Mouse (Mus musculus) layer of hippocampus, postnatal 10 days (tissue): ENCODE results near the gene Tmem100. TPM values are rescaled to one million over a fixed set of nuclear protein-coding genes. Genes with fewer than 3 reads are reported as not detected.

Experiments used
- DNase-seq, 2 experiments: peaks; one replicate each; pipeline ENCODE4 v3.0.0; 2021; ENCODE audit warnings: low spot score in 2 of 2
- long read RNA-seq: library from polyadenylated mRNA; stranded (forward); transcript quantifications from one replicate; pipeline ENCODE4 v2.0.0, GENCODE M21; 2023
- total RNA-seq, 2 experiments: library from RNA; stranded (reverse); gene quantifications; 2 replicates each; pipeline ENCODE4 v1.2.3; 2021

The Tmem100 gene
- 10 to 100 TPM; 28.2 to 30.1 TPM for total RNA-seq
- long read RNA-seq, transcript Tmem100-201 (3 exons, 1,767 nt) = major isoform, 67 of 89 reads
- long read RNA-seq, partial matches to known transcripts = 6 of 89 reads
- long read RNA-seq, other reads (novel, unspliced or antisense) = 16 of 89 reads

DNA sequence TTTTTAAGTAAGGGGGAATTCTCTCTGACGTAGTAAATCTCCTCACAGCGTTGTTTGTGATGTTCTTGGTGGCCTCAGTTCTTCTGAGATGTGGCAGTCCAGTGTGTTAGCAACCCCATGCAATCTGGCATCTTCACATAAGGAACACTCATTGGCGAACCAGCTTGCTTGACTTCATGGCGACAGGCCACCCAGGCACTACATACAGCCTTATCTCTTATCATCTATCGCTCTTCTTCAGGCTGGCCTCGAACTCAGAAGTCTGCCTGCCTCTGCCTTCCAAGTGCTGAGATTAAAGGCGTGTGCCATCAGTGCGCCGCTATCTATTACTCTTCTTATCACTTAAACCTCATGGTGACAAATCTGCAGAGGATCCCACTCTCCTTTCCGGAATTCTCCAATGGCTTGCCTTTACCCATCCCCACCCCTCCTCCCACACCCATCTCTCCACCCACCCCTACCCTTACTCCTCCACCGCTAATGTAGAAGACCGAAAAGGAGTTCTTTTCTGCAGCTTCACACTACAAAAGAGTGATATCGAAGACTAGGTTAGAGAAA lies at the start of gene Tmem100:
TSS of gene Tmem100 (plus strand) at position 508 of the 558 bp plus-strand sequence.
- peak in 1 of 2 experiments; percentile 13 for DNase-seq

DNA sequence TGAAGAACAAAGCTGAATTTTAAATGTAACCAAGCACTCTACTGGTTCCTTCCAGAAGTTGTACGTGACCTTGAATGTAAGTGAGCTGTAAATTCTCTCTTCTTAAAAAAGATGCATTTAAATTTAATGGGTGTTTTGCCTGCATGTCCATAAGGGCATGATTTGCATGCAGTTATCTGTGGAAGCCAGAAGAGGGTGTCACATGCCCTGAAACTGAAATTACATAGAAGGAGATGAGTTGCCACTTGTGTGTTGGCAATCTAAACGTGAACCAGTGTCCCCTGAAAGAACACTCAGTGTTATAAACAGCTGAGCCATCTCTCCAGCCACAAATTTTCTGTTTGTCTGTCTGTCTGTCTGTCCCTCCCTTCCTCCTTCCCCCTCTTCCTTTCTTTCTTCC lies 47.2 kb upstream of the Tmem100 start:
- DNase-seq = no peak

DNA sequence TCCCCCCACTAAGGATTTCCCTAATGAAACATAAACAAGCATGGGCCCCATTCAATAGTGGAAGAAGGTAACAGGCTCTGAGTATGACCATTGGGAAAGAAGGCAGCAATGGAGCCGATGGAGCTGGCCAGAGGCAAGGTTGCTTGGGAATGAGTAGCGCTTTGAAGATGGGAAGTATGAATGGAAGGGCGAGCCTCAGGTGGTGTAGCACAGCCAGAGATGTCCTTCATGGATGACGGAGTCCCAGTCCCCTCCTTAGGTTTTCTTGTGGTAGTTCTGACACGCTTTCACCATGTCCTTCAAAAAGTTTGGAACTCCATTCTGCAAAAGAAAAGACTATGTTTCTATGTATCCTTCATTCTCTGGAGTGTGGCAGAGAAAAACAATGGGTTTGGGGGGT lies 45.7 kb upstream of the Tmem100 start:
- no peak for DNase-seq

DNA sequence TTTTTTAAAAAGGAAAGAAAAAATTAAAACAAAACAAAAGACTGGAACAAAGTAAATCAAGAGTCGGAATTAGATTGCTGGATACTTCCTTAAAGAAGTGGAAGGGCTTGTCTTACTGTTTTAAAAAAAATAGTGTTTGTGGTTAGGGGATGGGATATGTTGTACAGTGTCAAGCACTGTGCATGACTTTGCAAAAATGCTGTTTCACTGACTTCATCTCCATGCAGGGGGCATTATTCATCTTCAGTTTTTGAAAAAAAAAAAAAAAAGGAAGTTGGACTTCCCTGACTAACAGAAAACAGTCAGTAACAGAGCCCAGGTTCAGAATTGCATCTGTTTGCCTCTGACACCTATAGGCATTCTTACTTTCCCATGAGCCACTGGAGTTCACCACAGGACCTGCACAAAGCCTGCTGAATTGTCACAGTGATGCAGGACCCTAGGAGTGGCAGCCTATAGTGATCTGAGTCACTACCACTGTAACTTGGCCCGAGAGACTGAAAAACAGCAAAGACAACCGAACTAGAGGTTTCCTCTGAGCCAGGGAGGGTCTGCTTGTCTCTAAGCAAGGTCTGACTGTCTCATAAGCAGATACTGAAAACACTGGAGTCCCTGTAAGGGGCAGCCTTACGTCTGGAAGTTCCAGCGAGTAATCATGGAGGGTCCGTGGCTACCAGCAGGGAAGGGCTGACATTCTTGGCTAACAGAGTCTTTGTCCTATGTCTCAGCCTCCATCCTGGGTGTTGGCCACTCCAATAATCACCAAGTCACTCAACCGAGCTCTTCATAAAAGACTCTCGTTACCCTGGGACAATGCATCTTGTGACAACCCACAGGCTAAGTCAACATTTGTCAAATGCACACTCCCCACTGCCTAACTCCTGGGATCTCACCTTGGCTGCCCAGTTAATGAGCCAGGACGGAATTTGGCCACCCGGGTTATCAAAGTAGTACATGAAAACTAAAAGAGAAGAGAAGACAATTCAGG lies 44.7 kb upstream of the Tmem100 start:
- DNase-seq = no peak

DNA sequence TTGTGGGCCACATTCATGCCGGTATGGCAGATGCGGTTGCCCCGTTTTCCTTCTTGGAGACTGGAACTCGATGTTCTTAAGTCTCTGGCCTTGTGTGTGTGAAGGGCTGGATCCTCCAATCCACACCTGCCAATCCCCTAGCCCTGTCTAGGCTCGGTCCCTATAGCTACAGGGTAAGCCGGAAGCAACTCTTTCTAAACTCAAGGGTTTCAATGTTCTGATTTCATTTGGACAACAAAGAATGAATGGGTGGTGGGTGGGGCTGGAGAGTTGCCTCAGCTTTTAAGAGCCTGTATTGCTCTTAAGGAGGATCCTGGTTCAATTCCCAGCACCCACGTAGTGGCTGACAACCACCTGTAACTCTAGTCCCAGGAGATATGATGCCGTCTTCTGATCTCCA lies 43.6 kb upstream of the Tmem100 start:
- DNase-seq = no peak

DNA sequence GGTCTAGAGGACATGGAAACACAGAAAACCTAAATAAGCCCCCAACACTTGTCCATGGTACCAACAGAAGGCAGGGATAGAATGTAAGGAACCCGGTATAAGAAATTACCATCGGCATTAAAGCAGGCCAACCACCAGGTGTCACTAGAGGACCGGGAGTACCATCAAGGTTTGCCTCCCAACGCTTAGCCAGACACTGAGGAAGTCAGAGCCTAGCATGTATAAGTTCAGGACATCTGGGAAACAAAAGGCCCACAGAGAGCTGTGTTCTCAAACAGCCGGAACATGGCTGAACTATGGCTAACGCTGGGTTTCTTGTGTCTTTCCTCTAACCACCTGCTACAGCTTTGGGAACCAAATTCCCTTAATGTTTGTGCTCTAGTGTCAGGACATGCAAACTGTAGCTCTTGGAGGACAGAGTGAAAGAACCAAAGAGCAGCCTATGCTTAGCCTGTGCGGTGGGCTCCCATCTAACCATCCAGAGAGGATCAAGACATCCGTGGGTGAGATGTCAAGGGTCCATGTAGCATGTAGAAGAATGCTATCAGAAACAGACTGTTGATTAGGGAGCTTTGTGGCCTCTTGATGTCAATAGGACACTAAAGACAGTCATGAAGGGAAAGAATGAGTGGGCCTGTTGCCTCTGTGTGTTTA lies 41.1 kb upstream of the Tmem100 start:
- peak; percentile 81 to 82 for DNase-seq

DNA sequence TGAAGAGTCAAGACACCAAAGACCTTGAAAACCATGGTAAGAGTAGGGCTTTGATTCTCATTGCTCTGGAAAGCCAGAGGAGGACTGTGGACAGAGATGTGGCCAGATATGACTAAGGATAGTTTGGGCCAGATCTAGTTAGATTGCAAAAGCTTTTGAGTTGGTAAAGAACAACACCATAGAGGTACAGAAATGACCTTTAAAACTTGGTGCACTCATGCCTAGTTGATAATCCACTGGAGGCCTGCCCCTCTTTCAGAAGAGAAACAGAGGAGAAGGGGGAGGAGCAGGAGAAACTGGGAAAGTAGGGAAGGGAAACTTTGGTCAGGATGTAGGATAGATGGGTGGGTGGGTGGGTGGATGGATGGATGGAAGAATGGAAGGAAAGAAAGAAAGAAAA lies 38.5 kb upstream of the Tmem100 start:
- DNase-seq = no peak

DNA sequence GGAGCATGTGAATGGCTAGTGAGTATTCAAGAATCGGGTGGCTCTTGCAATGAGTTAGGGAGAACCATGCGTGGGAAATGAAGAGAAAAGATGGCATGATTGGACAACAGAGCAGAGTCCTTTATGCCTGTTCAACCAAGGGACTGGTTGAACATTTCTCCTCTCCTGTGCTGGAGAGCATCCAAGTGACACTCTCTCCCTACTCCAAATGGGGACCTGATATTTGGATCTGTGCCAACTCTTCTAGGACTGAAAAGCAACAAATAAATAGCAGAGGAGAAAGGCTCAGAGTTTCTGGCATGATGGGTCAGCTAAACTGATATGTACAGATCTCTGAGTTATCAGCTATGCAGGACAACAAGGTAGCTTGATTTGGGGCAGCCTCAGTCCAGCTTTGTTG lies 35.4 kb upstream of the Tmem100 start:
- no peak for DNase-seq

DNA sequence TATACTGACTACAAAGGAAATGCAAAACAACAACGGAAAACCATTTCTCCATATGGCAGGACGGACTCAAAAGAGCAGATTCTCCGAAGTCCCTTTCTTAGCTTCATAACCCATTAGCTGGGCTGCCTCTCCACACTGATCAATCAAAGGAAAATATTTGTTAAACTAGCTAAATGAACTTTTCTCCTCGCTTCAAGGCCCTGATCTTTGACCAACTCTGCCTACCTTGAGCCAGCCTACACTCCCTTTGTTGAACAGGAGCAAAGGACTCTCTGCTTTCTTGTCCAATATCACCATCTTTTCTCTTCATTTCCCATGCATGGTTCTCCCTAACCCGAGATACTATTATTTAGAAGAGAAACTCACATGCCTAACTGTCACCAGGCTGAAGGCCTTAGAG lies 34.6 kb upstream of the Tmem100 start:
- DNase-seq = no peak

DNA sequence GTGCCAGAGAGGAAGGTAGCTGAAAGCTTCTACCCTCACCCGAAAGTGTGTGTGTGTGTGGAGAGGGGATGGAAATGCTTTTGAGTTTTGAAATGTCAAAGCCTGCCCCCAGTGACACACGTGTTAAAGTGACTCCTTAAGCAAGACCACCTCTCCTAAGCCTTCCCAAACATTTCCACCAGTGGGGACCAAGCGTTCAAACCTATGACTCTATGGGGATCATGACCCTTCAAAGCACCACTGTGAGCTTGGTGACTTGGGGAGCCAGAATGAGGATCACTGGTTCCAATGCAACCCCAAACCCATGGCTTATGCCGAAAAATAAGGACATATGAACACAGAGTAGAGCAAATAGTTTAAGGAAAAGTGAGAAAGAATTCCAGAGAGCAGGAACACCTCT lies 33.7 kb upstream of the Tmem100 start:
- no peak for DNase-seq

DNA sequence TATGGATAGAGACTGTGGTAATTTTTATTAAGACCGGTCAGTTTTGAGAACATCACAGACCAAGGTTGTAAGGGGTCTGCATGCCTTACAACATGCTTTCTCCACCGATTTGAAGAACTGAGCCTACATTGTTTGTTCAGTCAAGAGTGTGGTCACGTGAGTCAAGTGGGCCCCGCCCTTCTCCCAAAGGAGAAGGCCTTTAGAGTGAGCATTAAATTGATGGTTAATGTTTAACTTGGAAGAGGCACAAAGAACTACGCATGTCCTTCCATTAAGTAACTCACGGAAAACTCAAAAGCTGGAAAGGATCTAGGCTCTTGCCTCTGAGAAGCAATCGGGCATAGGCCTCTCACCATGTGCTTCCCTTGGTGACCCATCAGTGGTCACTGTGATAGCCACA lies 33.3 kb upstream of the Tmem100 start:
- no peak for DNase-seq

DNA sequence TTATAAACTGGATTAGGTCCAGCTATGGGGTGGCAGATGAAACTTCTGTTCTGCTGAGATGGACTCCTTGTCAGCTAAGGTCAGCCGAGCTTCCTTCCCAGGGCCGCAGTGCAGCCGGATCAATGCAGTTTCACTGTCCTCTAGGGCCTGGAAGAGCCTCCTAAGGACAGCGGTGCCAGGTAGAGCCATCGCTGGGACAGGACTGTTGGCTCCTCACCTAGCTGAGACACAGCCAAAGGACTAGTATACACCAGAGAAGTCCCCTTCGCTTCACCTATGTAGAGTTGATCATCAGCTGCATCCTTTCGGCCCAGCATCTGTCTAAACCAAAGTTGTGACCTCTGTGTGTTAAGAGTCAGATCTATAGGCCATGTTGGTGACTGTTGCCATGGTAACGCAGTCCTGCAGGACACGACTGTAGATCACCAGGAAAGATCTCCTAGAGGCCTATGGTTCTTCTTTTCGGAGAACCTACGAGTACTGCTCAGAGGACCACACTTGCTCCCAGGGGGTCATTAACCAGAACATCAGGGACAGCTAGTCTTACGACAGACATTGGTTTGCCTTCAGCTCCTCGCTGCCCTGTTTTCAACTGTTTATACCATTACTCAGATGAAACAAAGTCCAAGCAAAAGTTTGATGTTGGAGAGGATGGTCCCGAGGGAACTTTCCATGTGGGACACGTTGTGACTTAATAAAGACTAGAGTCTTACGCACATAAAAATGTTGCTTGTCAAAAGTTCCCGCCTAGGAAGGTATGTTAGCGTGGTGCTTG lies 31.0 kb upstream of the Tmem100 start:
- DNase-seq = no peak

DNA sequence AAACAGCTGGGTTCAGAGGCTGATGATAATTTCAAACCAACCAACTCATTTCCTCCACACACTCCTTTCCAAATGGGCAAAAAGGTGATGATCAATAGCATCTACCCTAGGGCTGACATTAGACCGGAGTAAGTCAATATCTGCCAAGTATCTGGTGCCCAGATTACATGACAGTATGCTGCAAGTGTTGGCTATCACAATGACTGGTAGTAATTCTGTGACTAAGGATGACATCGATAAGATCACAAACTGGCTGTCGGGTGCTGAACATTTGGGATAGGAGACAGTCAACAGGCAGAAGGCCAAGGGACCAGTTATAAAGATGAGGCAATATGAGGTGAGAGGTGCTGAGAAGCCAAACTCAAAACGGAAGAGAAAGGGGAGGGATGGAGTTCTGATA lies 29.5 kb upstream of the Tmem100 start:
- no peak for DNase-seq

DNA sequence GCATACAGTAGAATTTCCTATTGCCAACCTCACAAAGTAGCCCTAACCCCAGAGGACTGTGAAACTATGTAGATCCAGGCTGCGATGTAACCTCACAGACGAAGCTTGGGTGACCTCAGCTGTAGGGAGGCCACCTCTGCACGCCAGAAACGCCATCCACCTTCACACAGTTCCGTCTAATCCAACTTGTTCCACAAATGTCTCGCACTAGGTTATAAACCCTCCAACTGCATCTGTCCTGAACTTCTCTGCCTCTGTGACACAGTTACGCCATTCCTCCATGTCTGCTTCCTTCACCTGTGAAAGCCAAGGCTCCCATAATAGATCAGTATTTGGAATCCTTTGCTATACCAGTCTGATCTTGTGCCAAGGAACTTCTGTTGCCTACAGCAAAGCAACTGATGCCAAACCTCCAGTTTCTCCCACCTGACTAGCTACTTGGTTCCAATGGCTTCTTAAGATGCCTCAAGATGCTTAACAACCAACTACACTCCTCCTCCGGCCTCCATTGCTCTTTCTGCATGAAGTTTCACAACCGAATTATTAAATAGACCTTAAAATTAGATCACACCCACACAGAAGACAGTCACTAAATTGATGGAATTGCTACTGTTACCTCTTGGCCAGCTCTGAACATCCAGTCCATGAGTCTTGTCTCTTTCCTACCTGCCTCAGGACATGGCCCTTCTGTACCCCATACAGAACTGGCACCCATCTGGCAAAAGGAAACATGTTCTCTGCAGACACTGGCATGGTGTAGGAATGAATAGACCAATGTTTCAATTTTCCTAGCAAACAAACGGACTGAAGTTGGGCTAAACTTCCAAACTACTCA lies 28.5 kb upstream of the Tmem100 start:
- DNase-seq = no peak

DNA sequence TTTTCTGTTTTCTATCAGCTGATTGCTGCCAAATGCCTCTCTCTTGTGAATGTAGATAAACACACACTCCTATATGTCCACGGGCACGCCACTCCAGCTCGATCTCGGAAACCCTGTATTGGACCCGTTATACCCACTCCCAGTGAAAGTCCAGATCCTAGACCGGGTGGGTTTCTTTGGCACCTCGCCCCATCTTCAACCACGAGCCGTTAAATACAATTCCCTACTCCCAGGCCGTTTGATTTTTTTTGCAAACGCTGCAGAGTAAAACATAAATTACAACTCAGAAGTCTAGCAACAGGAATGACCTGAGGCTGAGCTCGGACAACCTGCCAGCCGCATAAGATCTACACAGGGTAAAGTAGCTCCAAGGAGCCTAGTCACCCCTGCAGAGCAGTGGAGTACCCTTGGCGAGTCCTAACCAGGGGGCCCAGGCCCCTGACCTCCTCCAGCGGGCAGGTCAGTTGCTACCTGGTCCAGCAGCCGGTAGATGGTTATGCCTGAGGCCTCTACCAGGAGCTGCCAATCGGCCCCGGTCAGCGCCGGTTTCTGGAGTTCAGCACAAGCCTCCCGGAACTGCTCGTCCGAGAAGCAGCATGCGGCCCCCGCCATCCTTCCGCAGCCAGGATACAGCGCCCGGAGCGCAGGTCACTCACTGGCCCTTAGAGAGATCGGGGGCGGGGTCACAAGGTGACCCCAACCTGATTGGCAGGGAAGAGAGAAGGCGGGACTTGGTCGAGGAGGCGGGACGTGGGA lies 27.7 kb upstream of the Tmem100 start, which contains the start of gene Pctp:
TSS of gene Pctp (minus strand) at position 664 of the 756 bp plus-strand sequence.
- peak; percentile 42 to 57 for DNase-seq

DNA sequence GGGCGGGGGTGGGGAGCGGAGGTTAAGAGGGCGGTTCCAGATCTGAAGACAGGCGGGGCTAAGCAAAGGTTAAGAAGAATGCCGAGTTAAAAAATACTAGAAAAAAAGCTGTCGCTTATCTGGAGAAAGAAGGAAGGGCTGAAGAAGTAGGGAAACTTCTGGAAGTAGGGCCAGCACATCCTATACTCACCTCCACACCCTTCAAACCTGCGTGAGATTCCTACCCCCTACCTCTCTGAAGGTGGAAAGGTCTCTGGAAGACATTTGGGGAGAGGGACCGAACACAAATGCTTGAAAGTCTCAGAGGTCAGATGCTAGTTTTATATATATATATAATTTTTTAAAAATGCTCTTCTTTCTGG lies 27.2 kb upstream of the Tmem100 start:
- no peak for DNase-seq

DNA sequence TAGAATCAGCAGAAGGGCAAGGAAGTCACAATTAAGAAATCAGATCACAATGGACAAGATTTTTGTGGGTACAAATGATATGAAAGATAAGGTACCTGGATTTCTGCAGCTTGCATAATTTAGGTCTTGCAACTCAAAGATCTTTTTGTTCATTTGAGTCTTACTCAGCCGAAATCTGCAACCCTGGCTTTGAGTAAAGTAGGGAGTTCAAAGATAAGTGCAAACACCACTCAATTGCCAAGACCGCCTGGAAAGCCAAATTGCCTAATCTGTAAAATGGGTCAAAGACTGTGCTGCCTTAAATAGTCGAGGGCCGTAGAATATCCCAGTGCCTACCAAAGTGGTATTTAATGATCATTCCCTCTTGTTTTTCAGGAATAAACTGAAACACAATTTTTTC lies 26.8 kb upstream of the Tmem100 start:
- DNase-seq = no peak

DNA sequence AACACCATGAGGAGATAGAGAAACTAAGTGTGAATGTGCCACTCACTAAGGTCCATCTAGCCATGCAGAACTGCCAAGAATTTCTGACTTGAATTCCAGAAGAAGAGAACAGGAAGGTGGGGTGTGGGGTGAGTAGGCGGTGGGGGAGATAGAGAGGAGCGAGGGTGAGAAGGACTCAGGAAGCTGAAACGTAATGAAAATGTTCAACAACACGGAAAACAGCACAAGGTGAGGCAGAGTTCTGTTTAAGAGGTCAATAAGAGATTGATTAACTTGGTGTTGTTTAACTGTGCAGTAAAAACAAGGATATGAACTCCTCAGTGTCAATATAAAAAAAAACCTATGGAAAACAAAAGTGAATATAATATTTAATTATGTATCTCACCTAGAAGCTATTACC lies 24.0 kb upstream of the Tmem100 start:
- no peak for DNase-seq

DNA sequence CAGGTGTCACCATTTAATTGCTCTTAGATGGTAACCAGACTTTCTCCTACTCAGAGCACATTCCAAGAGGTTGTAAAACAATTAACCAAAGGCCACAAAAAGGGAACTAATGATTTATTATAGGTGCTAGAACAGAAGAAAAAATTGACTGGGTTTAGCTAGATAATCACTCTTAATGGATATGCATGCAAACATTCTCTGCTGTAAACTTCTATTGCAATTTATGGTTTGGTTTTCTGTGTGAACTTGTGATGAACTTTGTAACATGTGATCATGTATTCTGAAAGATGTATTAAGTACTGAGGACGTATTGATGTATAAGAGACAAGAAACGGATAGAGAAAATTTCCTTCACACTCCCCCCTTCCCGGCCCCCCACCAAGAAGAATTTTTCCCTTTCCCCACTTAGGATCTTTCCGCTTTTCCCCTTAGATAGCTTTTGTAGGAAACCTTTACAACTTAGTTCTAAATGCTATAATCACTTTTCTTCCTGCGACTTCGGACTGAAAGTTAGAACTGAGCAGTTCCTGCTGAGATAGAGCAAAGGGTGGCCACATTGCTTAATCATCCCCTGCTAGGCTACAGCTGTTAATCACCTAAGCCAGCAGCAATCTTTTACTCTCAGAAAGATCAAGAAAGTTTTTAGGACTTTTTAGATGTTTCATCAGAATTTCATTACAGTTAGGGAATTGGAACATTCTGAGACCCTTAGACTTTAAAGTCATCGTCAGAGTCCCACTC lies 22.2 kb upstream of the Tmem100 start:
- no peak for DNase-seq
